Mouse (Mus musculus): Measurements from ENCODE around the gene Ube2l6. TPM values are rescaled to one million over a fixed set of nuclear protein-coding genes. Genes with fewer than 3 reads are reported as not detected.

Ube2l6 gene
- polyA plus RNA-seq, 1 experiment from 2014 or later: 26.1 TPM

DNA sequence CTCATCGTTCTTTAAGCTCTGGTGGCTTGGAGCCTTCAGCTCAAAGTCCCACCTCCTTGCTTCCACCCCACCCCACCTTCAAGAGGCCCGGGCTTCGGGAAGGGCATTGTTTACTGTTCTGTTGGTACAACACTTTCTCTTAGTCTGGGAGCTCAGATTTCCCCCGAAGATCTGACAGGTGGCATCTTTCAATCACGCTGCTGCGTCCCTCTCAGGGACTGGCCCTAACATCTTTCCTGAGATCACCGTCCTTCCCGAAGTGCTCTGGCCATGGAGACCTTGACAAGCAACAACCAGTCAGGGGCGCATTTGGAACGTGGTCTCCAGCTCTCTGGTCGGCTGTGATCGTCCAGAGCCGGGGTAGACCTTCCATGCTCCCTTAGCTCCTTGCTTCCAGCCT lies 23.9 kb downstream of the Ube2l6 start, which contains the start of gene Smtnl1:
Gene Smtnl1, minus strand, starts transcription at position 101 of the 400 bp plus-strand sequence.
- peaks cover 2% of the 10 kb centered on the region; the same call in 1 of the 2 replicates for H3K27me3 ChIP-seq (replicated peaks; ENCODE audit: control insufficient read depth, insufficient read depth, low read length)
- H3K4me3 ChIP-seq (ENCODE audit: low read length): no peak within 1 kb of the TSS
- H3K9ac ChIP-seq (ENCODE audit: low read depth, low read length): no peak within 1 kb of the TSS
- H3K4me1 ChIP-seq (ENCODE audit: control insufficient read depth, insufficient read depth, low read depth, low read length): peaks cover 2% of the 10 kb centered on the region
- ATAC-seq: no peak
- no peak within 1 kb of the TSS for H3K27ac ChIP-seq (ENCODE audit: low read depth, low read length)
- 70% methylated on average over 13 of the region's 13 CpGs for WGBS
- H3K36me3 ChIP-seq (ENCODE audit: control insufficient read depth, insufficient read depth, low read length): no peaks in the 10 kb centered on the region
- no peak within 1 kb of the TSS for H3K4me2 ChIP-seq (ENCODE audit: low read length)
- H3K9me3 ChIP-seq (ENCODE audit: control insufficient read depth, low read length): no peaks in the 10 kb centered on the region

DNA sequence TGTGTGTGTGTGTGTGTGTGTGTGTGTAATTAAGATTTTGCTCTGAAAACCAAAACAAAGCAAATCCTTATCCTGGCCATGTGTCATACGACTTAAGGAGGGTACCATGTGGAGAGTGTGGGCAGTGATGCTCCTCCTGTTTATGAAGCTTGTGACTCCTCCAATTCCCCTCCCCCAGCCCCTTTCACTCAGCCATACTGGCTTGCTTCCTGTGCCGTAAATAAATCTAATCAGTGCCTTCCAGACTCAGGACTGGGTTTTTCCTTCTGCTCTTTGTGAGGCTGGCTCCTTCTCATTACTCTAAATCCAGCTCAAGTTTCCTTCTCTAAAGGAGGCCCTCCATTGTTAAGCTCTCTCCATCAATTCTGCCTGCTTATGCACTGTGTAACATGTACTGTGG lies 24.6 kb downstream of the Ube2l6 start:
- WGBS: 43% methylated on average over 2 of the region's 2 CpGs
- H3K4me3 ChIP-seq (ENCODE audit: low read length): no peak overlapping the region
- H3K27me3 ChIP-seq (replicated peaks; ENCODE audit: control insufficient read depth, insufficient read depth, low read length): peaks cover 2% of the 10 kb centered on the region; the same call in 1 of the 2 replicates
- H3K36me3 ChIP-seq (ENCODE audit: control insufficient read depth, insufficient read depth, low read length): no peaks in the 10 kb centered on the region
- H3K27ac ChIP-seq (ENCODE audit: low read depth, low read length): no peak overlapping the region
- no peak overlapping the region for H3K9ac ChIP-seq (ENCODE audit: low read depth, low read length)
- no peak for ATAC-seq
- H3K9me3 ChIP-seq (ENCODE audit: control insufficient read depth, low read length): no peaks in the 10 kb centered on the region
- H3K4me2 ChIP-seq (ENCODE audit: low read length): no peak overlapping the region
- H3K4me1 ChIP-seq (ENCODE audit: control insufficient read depth, insufficient read depth, low read depth, low read length): peaks cover 8% of the 10 kb centered on the region

DNA sequence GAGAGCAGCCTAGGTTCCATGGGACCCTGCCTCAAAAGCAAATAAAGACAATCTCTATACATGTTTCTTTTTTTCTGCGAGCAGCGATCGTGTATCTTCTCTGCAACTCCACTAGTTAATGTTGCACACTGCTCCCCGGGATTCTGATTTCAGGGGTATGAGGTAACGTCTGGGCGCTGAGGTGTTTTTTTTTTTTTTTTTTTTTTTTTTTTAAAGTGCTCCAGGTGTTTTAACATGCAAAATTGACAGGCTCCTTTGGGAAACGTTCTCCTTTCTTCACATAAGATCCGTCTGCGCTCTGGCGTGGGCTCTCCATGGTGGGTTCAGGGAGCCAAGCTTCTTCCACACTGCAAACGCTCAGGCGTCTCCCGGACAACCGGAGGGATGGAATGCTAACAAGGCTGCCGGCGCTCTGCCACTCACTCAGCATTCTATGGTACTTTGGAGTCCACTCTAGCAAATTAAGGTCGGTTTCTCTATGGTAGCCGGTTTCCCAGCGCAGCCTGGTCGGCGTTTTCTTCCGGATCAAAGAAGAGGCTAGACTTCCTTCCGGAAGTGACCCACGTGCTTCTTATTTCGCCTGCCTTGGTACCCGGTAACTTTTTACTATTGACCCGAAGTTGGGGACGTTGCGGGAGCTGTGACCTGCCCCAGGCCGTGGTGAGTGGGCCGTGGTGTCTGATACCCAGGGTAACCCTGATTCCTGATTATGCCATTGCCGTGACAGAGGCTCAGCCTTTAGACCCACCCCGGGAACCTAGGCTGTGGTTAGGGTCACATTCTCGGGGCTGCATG lies 28.1 kb downstream of the Ube2l6 start, which contains the start of gene Timm10:
Gene Timm10, plus strand, starts transcription at position 510 of the 795 bp plus-strand sequence.
- Histone ChIP-seq H3K36me3 (ENCODE audit: control insufficient read depth, insufficient read depth, low read length) (peaks cover 2% of the 10 kb centered on the region; the same call in 1 of the 2 replicates), H3K4me2 (ENCODE audit: low read length) (peak within 1 kb of the TSS; percentile 96), H3K9me3 (ENCODE audit: control insufficient read depth, low read length) (no peaks in the 10 kb centered on the region), H3K9ac (ENCODE audit: low read depth, low read length) (peak within 1 kb of the TSS; percentile 78), H3K27ac (ENCODE audit: low read depth, low read length) (peak within 1 kb of the TSS; percentile 45), H3K27me3 (replicated peaks; ENCODE audit: control insufficient read depth, insufficient read depth, low read length) (no peaks in the 10 kb centered on the region), H3K4me1 (ENCODE audit: control insufficient read depth, insufficient read depth, low read depth, low read length) (peaks cover 9% of the 10 kb centered on the region), H3K4me3 (ENCODE audit: low read length) (peak within 1 kb of the TSS; percentile 84)
- peak; percentile 96 for ATAC-seq
- WGBS: under 1% methylated on average over 34 of the region's 34 CpGs

DNA sequence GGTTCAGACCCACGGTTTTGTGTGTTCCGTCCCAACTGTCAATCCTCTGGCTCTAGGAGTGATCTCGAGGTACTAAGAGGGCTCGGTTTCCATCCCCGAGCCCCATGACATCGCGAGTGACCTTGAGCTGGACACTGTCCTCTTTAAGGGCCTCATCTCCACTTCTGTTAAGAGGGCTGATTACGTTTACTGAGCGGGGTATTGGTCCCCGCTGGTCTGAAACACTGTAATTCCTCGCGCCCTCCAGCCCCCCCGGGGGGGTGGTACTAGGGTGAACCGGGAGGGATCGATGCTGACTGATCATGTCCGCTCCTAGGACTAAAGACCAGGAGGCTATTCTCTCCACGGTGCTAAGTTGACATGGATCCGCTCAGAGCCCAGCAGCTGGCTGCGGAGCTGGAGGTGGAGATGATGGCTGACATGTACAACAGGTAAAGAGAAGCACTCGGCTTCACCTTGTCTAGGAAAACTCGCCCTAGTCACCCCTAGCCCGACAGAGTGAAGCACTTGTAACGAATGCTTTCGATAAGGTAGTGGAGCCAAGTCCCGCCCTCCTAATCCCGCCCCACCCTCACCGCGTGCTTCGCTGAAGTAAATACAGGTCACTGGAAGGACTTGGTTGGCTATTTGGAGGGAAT lies 28.8 kb downstream of the Ube2l6 start:
- Histone ChIP-seq H3K4me2 (ENCODE audit: low read length) (peak overlapping the region; percentile 96), H3K4me1 (ENCODE audit: control insufficient read depth, insufficient read depth, low read depth, low read length) (peaks cover 9% of the 10 kb centered on the region), H3K4me3 (ENCODE audit: low read length) (peak overlapping the region; percentile 84), H3K27ac (ENCODE audit: low read depth, low read length) (peak overlapping the region; percentile 45; the same call in 1 of the 2 replicates), H3K9ac (ENCODE audit: low read depth, low read length) (peak overlapping the region; percentile 78), H3K27me3 (replicated peaks; ENCODE audit: control insufficient read depth, insufficient read depth, low read length) (no peaks in the 10 kb centered on the region), H3K9me3 (ENCODE audit: control insufficient read depth, low read length) (no peaks in the 10 kb centered on the region), H3K36me3 (ENCODE audit: control insufficient read depth, insufficient read depth, low read length) (peaks cover 2% of the 10 kb centered on the region; the same call in 1 of the 2 replicates)
- under 1% methylated on average over 29 of the region's 29 CpGs for WGBS
- no peak; the same call in 1 of the 2 replicates for ATAC-seq

DNA sequence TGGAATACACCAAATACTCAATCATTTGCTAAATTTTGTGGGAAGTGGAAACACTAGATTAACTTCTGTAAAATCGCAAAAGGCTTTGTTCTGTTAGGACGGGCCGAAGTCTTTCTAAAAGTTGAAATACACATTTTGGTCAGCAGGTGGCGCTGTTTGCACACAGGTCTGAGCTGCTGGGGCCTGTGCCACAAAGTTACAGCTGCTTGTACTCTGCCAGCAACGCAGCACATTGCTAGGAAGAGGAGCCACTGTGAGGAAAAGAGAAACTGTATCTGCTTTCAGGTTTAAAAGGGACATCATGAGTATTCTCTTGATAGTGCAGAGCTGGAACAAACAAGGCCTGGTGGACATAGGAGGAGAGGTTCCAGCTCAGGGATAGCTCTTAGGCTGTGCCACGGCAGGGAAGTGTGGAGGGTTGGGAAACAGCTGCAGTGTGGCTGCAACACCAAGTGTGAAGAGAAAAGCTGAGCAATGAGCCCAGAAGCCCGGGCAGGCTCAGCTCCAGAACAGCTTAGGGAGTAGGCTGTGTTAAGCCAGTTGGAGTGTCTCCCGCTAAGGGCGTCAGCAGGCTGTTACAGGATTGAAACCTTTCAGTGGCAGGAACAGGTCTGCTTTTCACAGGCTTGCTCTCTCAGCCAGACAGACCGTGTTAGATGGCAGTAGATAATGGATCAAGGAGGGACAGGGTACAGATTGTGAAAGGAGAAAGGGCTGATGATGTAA lies 33.2 kb downstream of the Ube2l6 start:
- no peak overlapping the region for H3K27ac ChIP-seq (ENCODE audit: low read depth, low read length)
- H3K4me1 ChIP-seq (ENCODE audit: control insufficient read depth, insufficient read depth, low read depth, low read length): peaks cover 9% of the 10 kb centered on the region
- H3K36me3 ChIP-seq (ENCODE audit: control insufficient read depth, insufficient read depth, low read length): peaks cover 2% of the 10 kb centered on the region; the same call in 1 of the 2 replicates
- H3K4me3 ChIP-seq (ENCODE audit: low read length): no peak overlapping the region
- H3K4me2 ChIP-seq (ENCODE audit: low read length): no peak overlapping the region
- no peaks in the 10 kb centered on the region for H3K27me3 ChIP-seq (replicated peaks; ENCODE audit: control insufficient read depth, insufficient read depth, low read length)
- no peaks in the 10 kb centered on the region for H3K9me3 ChIP-seq (ENCODE audit: control insufficient read depth, low read length)
- WGBS: 34% methylated on average over 10 of the region's 10 CpGs
- ATAC-seq: peak; percentile 74
- no peak overlapping the region for H3K9ac ChIP-seq (ENCODE audit: low read depth, low read length)

DNA sequence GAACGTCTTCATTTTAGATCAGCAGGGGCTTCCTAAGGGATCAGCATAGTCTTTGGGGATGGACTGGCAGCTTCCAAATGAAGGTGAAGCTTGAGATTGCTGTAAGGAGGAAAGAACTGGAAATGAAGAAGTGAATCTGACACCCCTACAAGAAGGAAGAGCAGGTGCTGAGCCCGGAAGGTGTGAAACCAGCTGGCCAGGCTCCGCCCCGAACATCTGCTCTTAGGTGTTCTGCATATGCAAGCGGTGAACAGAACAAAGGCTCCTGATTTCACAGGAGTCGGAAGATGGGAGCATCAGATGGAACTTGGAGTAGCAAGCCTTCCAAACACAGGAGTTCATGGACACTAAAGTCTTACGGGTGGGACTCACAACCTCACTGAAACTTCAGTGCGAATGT lies 38.5 kb downstream of the Ube2l6 start:
- Histone ChIP-seq H3K27ac (ENCODE audit: low read depth, low read length) (no peak overlapping the region), H3K4me2 (ENCODE audit: low read length) (no peak overlapping the region), H3K36me3 (ENCODE audit: control insufficient read depth, insufficient read depth, low read length) (no peaks in the 10 kb centered on the region), H3K4me1 (ENCODE audit: control insufficient read depth, insufficient read depth, low read depth, low read length) (peaks cover 19% of the 10 kb centered on the region), H3K9me3 (ENCODE audit: control insufficient read depth, low read length) (no peaks in the 10 kb centered on the region), H3K4me3 (ENCODE audit: low read length) (no peak overlapping the region), H3K9ac (ENCODE audit: low read depth, low read length) (no peak overlapping the region), H3K27me3 (replicated peaks; ENCODE audit: control insufficient read depth, insufficient read depth, low read length) (peaks cover 29% of the 10 kb centered on the region)
- no peak for ATAC-seq
- WGBS: 69% methylated on average over 8 of the region's 8 CpGs

DNA sequence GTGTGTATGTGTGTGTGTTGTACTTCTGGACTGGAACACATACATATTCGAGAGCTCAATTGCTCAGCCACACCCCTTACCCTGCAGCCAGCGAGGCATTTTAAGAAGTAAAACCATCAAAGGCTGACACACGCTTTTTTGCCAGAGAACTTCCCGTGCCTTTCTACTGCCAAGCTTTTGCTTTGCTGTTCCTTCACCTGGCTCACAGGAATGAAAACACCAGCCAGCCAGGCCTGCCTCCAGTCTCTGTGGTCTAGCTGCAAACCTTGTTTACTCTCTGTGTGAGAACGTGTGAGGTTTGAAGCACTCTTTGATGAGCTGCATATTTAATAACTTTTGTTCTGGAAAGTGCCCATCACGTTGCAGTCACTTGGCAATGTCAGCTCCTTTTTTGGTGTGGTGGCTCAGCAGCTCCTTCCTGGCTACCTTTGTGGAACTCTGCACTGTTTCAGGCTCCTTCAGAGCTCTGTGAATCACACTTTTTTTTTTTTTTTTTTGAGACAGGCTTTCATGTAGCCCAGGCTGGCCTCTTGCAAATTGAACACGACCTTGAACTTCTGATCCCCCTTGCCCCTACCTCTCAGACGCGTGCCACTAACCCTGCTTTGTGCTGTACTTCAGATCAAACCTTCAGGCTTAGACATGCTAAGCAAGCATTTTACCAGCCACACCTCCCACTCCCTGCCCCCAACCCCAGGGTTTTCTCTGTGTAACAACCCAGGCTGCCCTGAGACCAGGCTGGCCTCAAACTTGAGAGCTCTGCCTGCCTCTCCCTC lies 39.4 kb downstream of the Ube2l6 start:
- no peaks in the 10 kb centered on the region for H3K9me3 ChIP-seq (ENCODE audit: control insufficient read depth, low read length)
- ATAC-seq: no peak
- no peak overlapping the region; the same call in 1 of the 2 replicates for H3K9ac ChIP-seq (ENCODE audit: low read depth, low read length)
- H3K27ac ChIP-seq (ENCODE audit: low read depth, low read length): no peak overlapping the region
- H3K36me3 ChIP-seq (ENCODE audit: control insufficient read depth, insufficient read depth, low read length): no peaks in the 10 kb centered on the region
- H3K4me1 ChIP-seq (ENCODE audit: control insufficient read depth, insufficient read depth, low read depth, low read length): peaks cover 19% of the 10 kb centered on the region
- H3K4me2 ChIP-seq (ENCODE audit: low read length): no peak overlapping the region
- peaks cover 29% of the 10 kb centered on the region for H3K27me3 ChIP-seq (replicated peaks; ENCODE audit: control insufficient read depth, insufficient read depth, low read length)
- H3K4me3 ChIP-seq (ENCODE audit: low read length): no peak overlapping the region
- 28% methylated on average over 9 of the region's 9 CpGs for WGBS

DNA sequence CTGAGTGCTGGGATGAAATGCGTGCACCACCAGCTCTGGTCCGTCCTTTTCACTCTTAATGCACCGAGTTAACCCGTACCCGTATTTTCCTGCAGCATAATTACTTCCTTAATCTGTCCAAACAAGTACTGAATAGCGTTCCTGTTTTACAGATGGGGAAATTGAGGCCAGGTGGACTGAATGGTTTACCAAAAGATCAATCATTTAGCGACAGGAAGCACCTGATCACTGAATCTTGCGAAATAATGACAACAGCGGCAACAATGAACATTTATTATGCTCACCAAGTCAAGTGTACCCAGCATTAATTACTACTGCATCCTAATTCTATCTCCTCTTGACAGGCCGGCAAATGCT lies 39.9 kb downstream of the Ube2l6 start, which contains the start of gene Slc43a1:
Gene Slc43a1, plus strand, starts transcription at position 258 of the 357 bp plus-strand sequence.
- Histone ChIP-seq H3K4me2 (ENCODE audit: low read length) (peak within 1 kb of the TSS; percentile 99), H3K27me3 (replicated peaks; ENCODE audit: control insufficient read depth, insufficient read depth, low read length) (peaks cover 29% of the 10 kb centered on the region), H3K27ac (ENCODE audit: low read depth, low read length) (no peak within 1 kb of the TSS), H3K4me1 (ENCODE audit: control insufficient read depth, insufficient read depth, low read depth, low read length) (peaks cover 19% of the 10 kb centered on the region), H3K9me3 (ENCODE audit: control insufficient read depth, low read length) (no peaks in the 10 kb centered on the region), H3K4me3 (ENCODE audit: low read length) (peak within 1 kb of the TSS; percentile 64), H3K36me3 (ENCODE audit: control insufficient read depth, insufficient read depth, low read length) (no peaks in the 10 kb centered on the region), H3K9ac (ENCODE audit: low read depth, low read length) (peak within 1 kb of the TSS; percentile 66)
- 20% methylated on average over 10 of the region's 10 CpGs for WGBS
- no peak for ATAC-seq

Data from hindbrain, embryonic 16.5 days (tissue).